Mouse (Mus musculus): ENCODE results near the gene Znhit3.

Gene Znhit3

GRCm38 (mm10) chr11:84920981-84921380, 4.8 kb upstream of the Znhit3 start:
- no peak for DNase-seq (ENCODE audit: low spot score)

- no peak for DNase-seq (ENCODE audit: low spot score)
These were observed 3.8 kb upstream of the Znhit3 start for GRCm38 (mm10) chr11:84919951-84920350.

- no peak for DNase-seq (ENCODE audit: low spot score)
These were observed 3.1 kb upstream of the Znhit3 start for GRCm38 (mm10) chr11:84919276-84919675.

- peak; percentile 91 for DNase-seq (ENCODE audit: low spot score)
These were observed 2.3 kb upstream of the Znhit3 start for GRCm38 (mm10) chr11:84918425-84918824.

GRCm38 (mm10) chr11:84916703-84917300, 636 bp upstream of the Znhit3 start:
- DNase-seq (ENCODE audit: low spot score): no peak

GRCm38 (mm10) chr11:84914673-84915072, 1.5 kb downstream of the Znhit3 start:
- DNase-seq (ENCODE audit: low spot score): no peak

- no peak for DNase-seq (ENCODE audit: low spot score)
These were observed 5.8 kb downstream of the Znhit3 start for GRCm38 (mm10) chr11:84910411-84910810.

GRCm38 (mm10) chr11:84908480-84908879, 7.7 kb downstream of the Znhit3 start:
- no peak for DNase-seq (ENCODE audit: low spot score)

GRCm38 (mm10) chr11:84907081-84907480, 9.1 kb downstream of the Znhit3 start:
- DNase-seq (ENCODE audit: low spot score): no peak

GRCm38 (mm10) chr11:84904597-84905144, 11.5 kb downstream of the Znhit3 start:
- no peak for DNase-seq (ENCODE audit: low spot score)

- DNase-seq (ENCODE audit: low spot score): no peak
These were observed 23.1 kb downstream of the Znhit3 start for GRCm38 (mm10) chr11:84893113-84893512.

- no peak for DNase-seq (ENCODE audit: low spot score)
These were observed 24.5 kb downstream of the Znhit3 start for GRCm38 (mm10) chr11:84891705-84892104.

GRCm38 (mm10) chr11:84889492-84889891, 26.7 kb downstream of the Znhit3 start:
- DNase-seq (ENCODE audit: low spot score): no peak

GRCm38 (mm10) chr11:84888025-84888424, 28.1 kb downstream of the Znhit3 start:
- no peak for DNase-seq (ENCODE audit: low spot score)

GRCm38 (mm10) chr11:84886767-84887511, 29.2 kb downstream of the Znhit3 start:
- DNase-seq (ENCODE audit: low spot score): no peak

GRCm38 (mm10) chr11:84886236-84886635, 29.9 kb downstream of the Znhit3 start:
- no peak for DNase-seq (ENCODE audit: low spot score)

GRCm38 (mm10) chr11:84885238-84885637, 30.9 kb downstream of the Znhit3 start:
- DNase-seq (ENCODE audit: low spot score): no peak

- DNase-seq (ENCODE audit: low spot score): no peak
These were observed 33.8 kb downstream of the Znhit3 start for GRCm38 (mm10) chr11:84882346-84882745.

- DNase-seq (ENCODE audit: low spot score): no peak
These were observed 35.2 kb downstream of the Znhit3 start for GRCm38 (mm10) chr11:84880971-84881370.

- peak; percentile 32 for DNase-seq (ENCODE audit: low spot score)
These were observed 35.7 kb downstream of the Znhit3 start for GRCm38 (mm10) chr11:84880465-84880961.

- DNase-seq (ENCODE audit: low spot score): peak; percentile 70
These were observed 36.2 kb downstream of the Znhit3 start, which contains the start of the genes Myo19 and Pigw for GRCm38 (mm10) chr11:84879772-84880464. Gene Myo19, plus strand, starts transcription at chr11:84880148. Gene Pigw, minus strand, starts transcription at chr11:84880285.

- DNase-seq (ENCODE audit: low spot score): no peak
These were observed 37.0 kb downstream of the Znhit3 start for GRCm38 (mm10) chr11:84879007-84879771.

All from layer of hippocampus, adult 11-12 months (tissue).